Mouse (Mus musculus) liver (tissue): Measurements from ENCODE around the gene Lrp1.
A peak's percentile ranks its signal among the peaks of the same experiment; 100 is the strongest.

Experiments
- DNase-seq: peaks from one replicate; pipeline ENCODE4 v3.0.0-alpha.2; 2020; ENCODE audit warnings: mixed read lengths

Gene Lrp1

GRCm38 (mm10) chr10:127590831-127591451 is 30.0 kb downstream of the Lrp1 start:
- DNase-seq = no peak

- no peak for DNase-seq
Observed at GRCm38 (mm10) chr10:127590256-127590655, 30.7 kb downstream of the Lrp1 start.

- DNase-seq = no peak
Observed at GRCm38 (mm10) chr10:127587776-127588175, 33.2 kb downstream of the Lrp1 start.

GRCm38 (mm10) chr10:127586209-127586608 is 34.7 kb downstream of the Lrp1 start:
- no peak for DNase-seq

GRCm38 (mm10) chr10:127585598-127585997 is 35.4 kb downstream of the Lrp1 start:
- DNase-seq = no peak

- no peak for DNase-seq
Observed at GRCm38 (mm10) chr10:127583649-127584048, 37.3 kb downstream of the Lrp1 start.

GRCm38 (mm10) chr10:127581291-127581690 is 39.7 kb downstream of the Lrp1 start:
- DNase-seq = no peak

- DNase-seq = no peak
Observed at GRCm38 (mm10) chr10:127577982-127578381, 43.0 kb downstream of the Lrp1 start.

- no peak for DNase-seq
Observed at GRCm38 (mm10) chr10:127577156-127577555, 43.8 kb downstream of the Lrp1 start.

- DNase-seq = peak; percentile 58
Observed at GRCm38 (mm10) chr10:127576381-127576961, 44.5 kb downstream of the Lrp1 start.

- no peak for DNase-seq
Observed at GRCm38 (mm10) chr10:127575741-127576140, 45.2 kb downstream of the Lrp1 start.

GRCm38 (mm10) chr10:127572281-127572680 is 48.7 kb downstream of the Lrp1 start:
- DNase-seq = no peak

GRCm38 (mm10) chr10:127570937-127571641 is 49.9 kb downstream of the Lrp1 start:
- DNase-seq = no peak

GRCm38 (mm10) chr10:127570384-127570783 is 50.6 kb downstream of the Lrp1 start:
- DNase-seq = peak; percentile 72

- peak; percentile 76 for DNase-seq
Observed at GRCm38 (mm10) chr10:127569450-127569849, 51.5 kb downstream of the Lrp1 start.

- no peak for DNase-seq
Observed at GRCm38 (mm10) chr10:127566553-127567326, 54.2 kb downstream of the Lrp1 start.

- no peak for DNase-seq
Observed at GRCm38 (mm10) chr10:127564301-127564700, 56.6 kb downstream of the Lrp1 start.

- no peak for DNase-seq
Observed at GRCm38 (mm10) chr10:127563840-127564239, 57.1 kb downstream of the Lrp1 start.

- DNase-seq = no peak
Observed at GRCm38 (mm10) chr10:127561145-127561544, 59.8 kb downstream of the Lrp1 start.

GRCm38 (mm10) chr10:127557397-127557796 is 63.6 kb downstream of the Lrp1 start:
- no peak for DNase-seq

- peak; percentile 45 for DNase-seq
Observed at GRCm38 (mm10) chr10:127555703-127556102, 65.2 kb downstream of the Lrp1 start.

- no peak for DNase-seq
Observed at GRCm38 (mm10) chr10:127549892-127550291, 71.1 kb downstream of the Lrp1 start.

GRCm38 (mm10) chr10:127548236-127548635 is 72.7 kb downstream of the Lrp1 start:
- no peak for DNase-seq
